Mouse (Mus musculus) right cerebral cortex, adult 18-20 months (tissue): ENCODE data around the gene Hoxc10.

Experiments used
- DNase-seq: peaks from one replicate; pipeline ENCODE4 v3.0.0; 2022; ENCODE audit warnings: mixed read lengths

Gene Hoxc10

GRCm38 (mm10) chr15:102966776-102967311 is at the start of gene Hoxc10:
Gene Hoxc10, plus strand, starts transcription at chr15:102966796.
- DNase-seq = no peak

- no peak for DNase-seq
These were observed 48.5 kb upstream of the Hoxc10 start for GRCm38 (mm10) chr15:102917972-102918572.

- no peak for DNase-seq
These were observed 47.9 kb upstream of the Hoxc10 start for GRCm38 (mm10) chr15:102918611-102919265.

GRCm38 (mm10) chr15:102919336-102920180 is 47.0 kb upstream of the Hoxc10 start:
- no peak for DNase-seq

GRCm38 (mm10) chr15:102920619-102921018 is 46.0 kb upstream of the Hoxc10 start:
- no peak for DNase-seq

GRCm38 (mm10) chr15:102921053-102922011 is 45.3 kb upstream of the Hoxc10 start, which contains the start of gene Hoxc13:
Gene Hoxc13, plus strand, starts transcription at chr15:102921103.
- no peak for DNase-seq

- DNase-seq = no peak
These were observed 44.6 kb upstream of the Hoxc10 start for GRCm38 (mm10) chr15:102922012-102922362.

- DNase-seq = no peak
These were observed 43.7 kb upstream of the Hoxc10 start for GRCm38 (mm10) chr15:102922636-102923500.

GRCm38 (mm10) chr15:102927032-102927645 is 39.5 kb upstream of the Hoxc10 start:
- no peak for DNase-seq

GRCm38 (mm10) chr15:102931706-102932358 is 34.8 kb upstream of the Hoxc10 start:
- no peak for DNase-seq

- DNase-seq = no peak
These were observed 32.2 kb upstream of the Hoxc10 start for GRCm38 (mm10) chr15:102934438-102934837.

GRCm38 (mm10) chr15:102934897-102935296 is 31.7 kb upstream of the Hoxc10 start:
- DNase-seq = no peak

- DNase-seq = no peak
These were observed 30.2 kb upstream of the Hoxc10 start, which contains the start of gene Hoxc12 for GRCm38 (mm10) chr15:102936279-102936972. Gene Hoxc12, plus strand, starts transcription at chr15:102936757.

GRCm38 (mm10) chr15:102937036-102937666 is 29.4 kb upstream of the Hoxc10 start:
- DNase-seq = no peak

GRCm38 (mm10) chr15:102939256-102940155 is 27.1 kb upstream of the Hoxc10 start:
- DNase-seq = no peak

- DNase-seq = no peak
These were observed 23.7 kb upstream of the Hoxc10 start for GRCm38 (mm10) chr15:102942739-102943467.

- no peak for DNase-seq
These were observed 23.2 kb upstream of the Hoxc10 start for GRCm38 (mm10) chr15:102943468-102943813.
